Mouse (Mus musculus) ES-E14 (cell line): ENCODE results near the gene Bcl7a.

Experiments
- MAFK ChIP-seq: IDR thresholded peaks from 2 replicates; pipeline ENCODE4 v1.6.1; 2014; ENCODE audit warnings: mild to moderate bottlenecking, low read depth, low read length, inconsistent platforms; ENCODE audit not compliant: insufficient read depth
- ZC3H11A ChIP-seq: IDR thresholded peaks from 2 replicates; pipeline ENCODE4 v1.6.1; 2012; ENCODE audit warnings: low read depth, mild to moderate bottlenecking, inconsistent platforms, low read length, borderline replicate concordance

GRCm38 (mm10) chr5:123375262-123375661 lies 31.6 kb downstream of the Bcl7a start:
- TF ChIP-seq ZC3H11A = no peak
- no peak for TF ChIP-seq MAFK
